Comparison of ENCODE assay signal across 22 mouse cellular contexts in genomic region chr2:73348221-73348620, GRCm38 (mm10). TPM values are rescaled to one million over a fixed set of nuclear protein-coding genes. Genes with fewer than 3 reads are reported as not detected.
DNase-seq lines count a peak whose midpoint lies in the region; ATAC-seq and TF ChIP-seq lines count a peak whose summit lies in the region.
"Had no signal": no experiment of that assay in that cellular context is flagged by ENCODE, and none has a peak within 500 bp of the region (broad histone marks: within the 10 kb centered on the region; RNA-seq: fewer than 3 reads in every experiment).

No protein-coding gene starts in this region.

- peak overlapping the region; percentile 38 for H3K4me2 ChIP-seq in lung, embryonic 16.5 days (ENCODE audit: low read depth, low read length)
- H3K4me2 ChIP-seq: embryonic facial prominence, embryonic 13.5 days; forebrain, embryonic 15.5 days; kidney, embryonic 15.5 days; midbrain, embryonic 11.5 days had no signal

- H3K4me3 ChIP-seq in kidney, adult 2 months (ENCODE audit: insufficient read depth, low read depth, low read length), result 0 out of 2 replicates have a peak overlapping the region, but pooled peaks have one; percentile 19
- no peak overlapping the region for H3K4me3 ChIP-seq in lung, embryonic 16.5 days (ENCODE audit: low read length)
- H3K4me3 ChIP-seq: embryonic facial prominence, embryonic 13.5 days; forebrain, embryonic 15.5 days; heart, adult 2 months; kidney, embryonic 15.5 days had no signal

- no peak overlapping the region for H3K27ac ChIP-seq in kidney, adult 2 months (ENCODE audit: insufficient read depth, low read depth, low read length)
- H3K27ac ChIP-seq in lung, embryonic 16.5 days (ENCODE audit: low read length), result no peak overlapping the region
- H3K27ac ChIP-seq: embryonic facial prominence, embryonic 13.5 days; forebrain, embryonic 15.5 days; heart, adult 2 months; kidney, embryonic 15.5 days; stomach, postnatal 0 days had no signal

- ATAC-seq in lung, embryonic 16.5 days (ENCODE audit: low read depth), result no peak
- ATAC-seq: activated CD4-positive, CD25-positive, alpha-beta regulatory T cell, adult 4 months; forebrain, embryonic 15.5 days; intestine, embryonic 16.5 days had no signal

- H3K36me3 ChIP-seq in kidney, adult 2 months (ENCODE audit: control insufficient read depth, insufficient read depth, low read length), result no peaks in the 10 kb centered on the region
- no peaks in the 10 kb centered on the region for H3K36me3 ChIP-seq in lung, embryonic 16.5 days (ENCODE audit: control insufficient read depth, insufficient read depth, low read length)
- H3K36me3 ChIP-seq: embryonic facial prominence, embryonic 13.5 days; forebrain, embryonic 15.5 days; kidney, embryonic 15.5 days had no signal

- WGBS in kidney, adult 2 months, result 78% methylated on average over 6 of the region's 6 CpGs
- WGBS in lung, embryonic 16.5 days, result 73% methylated on average over 6 of the region's 6 CpGs

- no peaks in the 10 kb centered on the region for H3K27me3 ChIP-seq in kidney, adult 2 months (replicated peaks; ENCODE audit: control insufficient read depth, insufficient read depth, low read length)
- no peaks in the 10 kb centered on the region for H3K27me3 ChIP-seq in lung, embryonic 16.5 days (ENCODE audit: control insufficient read depth, insufficient read depth, low read depth, low read length)
- H3K27me3 ChIP-seq: embryonic facial prominence, embryonic 13.5 days; forebrain, embryonic 15.5 days; kidney, embryonic 15.5 days had no signal

- no peaks in the 10 kb centered on the region for H3K9me3 ChIP-seq in lung, embryonic 16.5 days (ENCODE audit: control insufficient read depth, low read length)
- H3K9me3 ChIP-seq: embryonic facial prominence, embryonic 13.5 days; forebrain, embryonic 15.5 days; kidney, embryonic 15.5 days had no signal

- TF ChIP-seq POLR2A in kidney, adult 2 months (IDR thresholded peaks at IDR 0.05; ENCODE audit: low read depth, low read length), result no peak

- DNase-seq in kidney, adult 2 months, result no peak
- DNase-seq in kidney, postnatal 4 days, result no peak
- DNase-seq in lung, postnatal 36 days, result no peak
- DNase-seq in retina, postnatal 1 day, result peak; percentile 4
- no peak for DNase-seq in retina, embryonic 14.5 days (ENCODE audit: low spot score)
- no peak for DNase-seq in spleen, postnatal 14 days (ENCODE audit: low spot score in 2 of 2)
- no peak for DNase-seq in thymus, postnatal 25 days
- DNase-seq: adrenal gland, postnatal 10 days; cerebellum, adult 9-11 months; gastrocnemius, postnatal 14 days; heart, adult 2 months; heart, postnatal 4 days; lung, postnatal 14 days; right cerebral cortex, postnatal 4 days had no signal

- TF ChIP-seq CTCF in kidney, adult 2 months (conservative IDR thresholded peaks at IDR 0.05; ENCODE audit: insufficient read depth, insufficient read length, low read depth, low read length), result no peak

- peaks cover 2% of the 10 kb centered on the region; the same call in 1 of the 2 replicates for H3K4me1 ChIP-seq in kidney, adult 2 months (ENCODE audit: control insufficient read depth, insufficient read depth, low read length)
- peaks cover 7% of the 10 kb centered on the region; the same call in 1 of the 2 replicates for H3K4me1 ChIP-seq in lung, embryonic 16.5 days (replicated peaks; ENCODE audit: control insufficient read depth, insufficient read depth, low read length)
- H3K4me1 ChIP-seq: kidney, embryonic 15.5 days had no signal

- H3K9ac ChIP-seq in lung, embryonic 16.5 days (ENCODE audit: low read length), result no peak overlapping the region
- H3K9ac ChIP-seq: embryonic facial prominence, embryonic 13.5 days; forebrain, embryonic 15.5 days; kidney, embryonic 15.5 days had no signal

RNA-seq across cellular contexts. Expression of gene Cir1, which starts 35.7 kb away (rescaled TPM):
- polyA plus RNA-seq in kidney, adult 2 months (2012; rRNA removed), result 3.8 and 5.5 TPM in 2 replicates
- polyA plus RNA-seq in lung, embryonic 16.5 days (2015; fragmentation: Nextera tagmentation; extraction: Ambion mirVana), result 24.6 and 25.0 TPM in 2 replicates

RNA-seq across cellular contexts. Expression of gene Scrn3, which starts 35.8 kb away (rescaled TPM):
- polyA plus RNA-seq in kidney, adult 2 months (2012; rRNA removed), result 14.7 and 18.1 TPM in 2 replicates
- 21.0 and 21.8 TPM in 2 replicates for polyA plus RNA-seq in lung, embryonic 16.5 days (2015; fragmentation: Nextera tagmentation; extraction: Ambion mirVana)

RNA-seq across cellular contexts. Expression of gene Gpr155, which starts 38.2 kb away (rescaled TPM):
- 6.2 and 9.1 TPM in 2 replicates for polyA plus RNA-seq in kidney, adult 2 months (2012; rRNA removed)
- 5.6 and 6.3 TPM in 2 replicates for polyA plus RNA-seq in lung, embryonic 16.5 days (2015; fragmentation: Nextera tagmentation; extraction: Ambion mirVana)
